Comparison of ENCODE assay signal across 25 mouse cellular contexts in the genomic region with DNA sequence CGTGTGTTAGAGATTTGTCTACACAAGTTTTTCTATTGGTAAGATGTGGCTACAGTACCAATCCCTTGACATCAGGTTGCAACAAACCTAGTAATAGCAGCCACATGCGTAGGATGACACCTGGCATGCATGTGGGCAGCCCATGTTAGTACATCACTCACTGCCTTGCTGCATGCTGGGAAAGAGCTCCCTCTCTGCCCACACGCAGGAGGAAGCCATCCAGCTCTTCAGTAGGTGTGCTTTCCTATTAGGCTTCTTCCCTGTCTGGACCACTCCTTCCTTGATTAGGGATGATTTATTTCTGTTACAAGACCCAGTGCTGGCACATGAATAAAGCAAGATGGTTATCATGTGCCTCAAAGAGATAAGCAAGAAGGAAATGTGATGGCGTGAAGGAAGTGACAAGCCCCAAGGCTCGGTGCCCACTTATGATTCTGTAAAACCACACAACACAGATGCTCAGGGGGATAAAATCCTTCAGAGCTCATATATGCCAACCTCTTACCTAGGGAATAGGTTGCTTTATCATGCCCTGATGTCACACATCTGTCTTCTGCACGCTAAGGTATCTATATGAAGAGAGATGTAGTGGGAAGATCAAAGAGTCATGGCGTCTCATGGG.
DNase-seq lines count a peak whose midpoint lies in the region; ATAC-seq lines count a peak whose summit lies in the region.
"Had no signal": no experiment of that assay in that cellular context is flagged by ENCODE, and none has a peak within 500 bp of the region (broad histone marks: within the 10 kb centered on the region; RNA-seq: fewer than 3 reads in every experiment).

No protein-coding gene starts in this region.

- H3K4me3 ChIP-seq in hindbrain, embryonic 14.5 days (replicated peaks; ENCODE audit: low read length) = no peak overlapping the region
- H3K4me3 ChIP-seq: forebrain, embryonic 15.5 days; heart, embryonic 15.5 days; hindbrain, embryonic 12.5 days; liver, embryonic 12.5 days had no signal

- H3K27me3 ChIP-seq in hindbrain, embryonic 14.5 days (ENCODE audit: control insufficient read depth, insufficient read depth, low read length) = no peaks in the 10 kb centered on the region
- H3K27me3 ChIP-seq: forebrain, embryonic 15.5 days; heart, embryonic 15.5 days; liver, embryonic 12.5 days had no signal

- no peak overlapping the region for H3K4me2 ChIP-seq in hindbrain, embryonic 14.5 days (replicated peaks)
- H3K4me2 ChIP-seq: forebrain, embryonic 15.5 days; heart, embryonic 15.5 days; hindbrain, embryonic 12.5 days; liver, embryonic 12.5 days; midbrain, embryonic 11.5 days had no signal

- H3K9ac ChIP-seq in hindbrain, embryonic 14.5 days = no peak overlapping the region
- H3K9ac ChIP-seq: forebrain, embryonic 15.5 days; heart, embryonic 15.5 days; hindbrain, embryonic 12.5 days; liver, embryonic 12.5 days; liver, postnatal 0 days had no signal

- no peaks in the 10 kb centered on the region for H3K36me3 ChIP-seq in hindbrain, embryonic 14.5 days (replicated peaks; ENCODE audit: control insufficient read depth, insufficient read depth)
- H3K36me3 ChIP-seq: forebrain, embryonic 15.5 days; heart, embryonic 15.5 days; hindbrain, embryonic 12.5 days; liver, embryonic 12.5 days had no signal

- WGBS in hindbrain, embryonic 14.5 days = 87% methylated on average over 7 of the region's 7 CpGs

- no peak for DNase-seq in frontal cortex, postnatal 36 days (ENCODE audit: low spot score in 2 of 2)
- peak; percentile 93 for DNase-seq in 416B (ENCODE audit: low read depth)
- DNase-seq in lung, postnatal 36 days = peak; percentile 1
- DNase-seq in adrenal gland, postnatal 10 days = no peak
- DNase-seq in hindbrain, embryonic 14.5 days (ENCODE audit: low spot score) = no peak
- DNase-seq in layer of hippocampus, adult 9-10 months (ENCODE audit: low spot score) = no peak
- DNase-seq: adrenal gland, adult 2 months; cerebellum, adult 8-10 months; cerebellum, postnatal 25 days; kidney, adult 9 months; kidney, postnatal 10 days; left cerebral cortex, postnatal 4 days; liver, postnatal 0 days; thymus, postnatal 4 days had no signal

- peak; percentile 84 for ATAC-seq in frontal cortex, adult (ENCODE audit: low TSS enrichment)
- ATAC-seq in common myeloid progenitor, adult 5-6 weeks (replicated peaks; ENCODE audit: low read depth, poor library complexity, severe bottlenecking) = peak; percentile 81
- ATAC-seq in hindbrain, embryonic 14.5 days (ENCODE audit: low FRiP score) = no peak
- ATAC-seq: activated CD4-positive, CD25-positive, alpha-beta regulatory T cell, adult 4 months; forebrain, embryonic 15.5 days; intestine, postnatal 0 days; liver, embryonic 12.5 days; liver, postnatal 0 days; midbrain, embryonic 16.5 days had no signal

- no peak overlapping the region for H3K27ac ChIP-seq in hindbrain, embryonic 14.5 days
- H3K27ac ChIP-seq: forebrain, embryonic 15.5 days; heart, embryonic 15.5 days; hindbrain, embryonic 12.5 days; liver, embryonic 12.5 days; macrophage had no signal

- H3K9me3 ChIP-seq in hindbrain, embryonic 14.5 days (ENCODE audit: control insufficient read depth, low read length) = no peaks in the 10 kb centered on the region
- H3K9me3 ChIP-seq: forebrain, embryonic 15.5 days; heart, embryonic 15.5 days; hindbrain, embryonic 12.5 days; liver, embryonic 12.5 days had no signal

- H3K4me1 ChIP-seq in hindbrain, embryonic 14.5 days (replicated peaks; ENCODE audit: control insufficient read depth, insufficient read depth, low read length) = 0 out of 2 replicates have a peak, but pooled peaks cover 3% of the 10 kb centered on the region
- H3K4me1 ChIP-seq: forebrain, embryonic 15.5 days; heart, embryonic 15.5 days; liver, embryonic 12.5 days had no signal

Comparison
In these comparisons a context has a peak if more than half of its experiments do, and no peak if none do; other contexts are left out.
1. DNase-seq: peak in 416B (single experiment) and lung, postnatal 36 days (single experiment); none in frontal cortex, postnatal 36 days (0 of 2), adrenal gland, postnatal 10 days (single experiment), hindbrain, embryonic 14.5 days (single experiment) and layer of hippocampus, adult 9-10 months (single experiment).